Mouse (Mus musculus) bone marrow macrophage, adult 2 months (primary cell): ENCODE measurements around the gene Sec61b. TPM values are rescaled to one million over a fixed set of nuclear protein-coding genes. Genes with fewer than 3 reads are reported as not detected.

Experiments
- H3K27ac ChIP-seq: 2 replicates; pipeline ENCODE4 v1.5.1; 2012; ENCODE audit warnings: low read depth, low read length; ENCODE audit not compliant: insufficient read depth
- H3K4me1 ChIP-seq: 2 replicates; pipeline ENCODE4 v1.6.1; 2012; ENCODE audit warnings: low read length; ENCODE audit not compliant: control insufficient read depth, insufficient read depth
- H3K4me3 ChIP-seq: 2 replicates; pipeline ENCODE4 v1.5.1; 2012; ENCODE audit warnings: mild to moderate bottlenecking, low read length, moderate library complexity; ENCODE audit not compliant: insufficient read depth
- CTCF ChIP-seq: IDR thresholded peaks from 2 replicates; pipeline ENCODE4 v1.5.1; 2012; ENCODE audit warnings: low read depth, mild to moderate bottlenecking, low read length, moderate library complexity
- POLR2A ChIP-seq: IDR thresholded peaks from 2 replicates; pipeline ENCODE4 v1.6.1; 2012; ENCODE audit warnings: mild to moderate bottlenecking, low read depth, low read length, borderline replicate concordance
- polyA plus RNA-seq: library from polyadenylated mRNA; stranded (reverse); fragments of >200 nt; gene quantifications from 2 replicates; pipeline ENCODE4 v1.2.4, GENCODE M21; 2012; ENCODE audit not compliant: missing spikeins, insufficient read depth, insufficient read length

The Sec61b gene
- 149 and 160 TPM in 2 replicates for polyA plus RNA-seq

- H3K4me1 ChIP-seq = peaks cover 6% of the 10 kb centered on the region
- TF ChIP-seq POLR2A (no peak; the same call in 1 of the 2 replicates), CTCF (no peak)
- H3K27ac ChIP-seq = peak within 1 kb of the TSS; percentile 77
- H3K4me3 ChIP-seq = peak within 1 kb of the TSS; percentile 82
Observed at GRCm38 (mm10) chr4:47473968-47474729, at the start of gene Sec61b, which contains the start of gene Alg2. Gene Sec61b (plus strand): TSS chr4:47474658. Gene Alg2 (minus strand): TSS chr4:47474333.

- Histone ChIP-seq H3K4me3 (no peak overlapping the region), H3K27ac (no peak overlapping the region), H3K4me1 (peaks cover 6% of the 10 kb centered on the region)
- TF ChIP-seq CTCF (no peak), POLR2A (no peak)
Observed at GRCm38 (mm10) chr4:47425247-47425830, 49.1 kb upstream of the Sec61b start.

GRCm38 (mm10) chr4:47427606-47428005 lies 46.9 kb upstream of the Sec61b start:
- TF ChIP-seq CTCF = no peak
- TF ChIP-seq POLR2A = no peak
- H3K27ac ChIP-seq = no peak overlapping the region
- H3K4me1 ChIP-seq = peaks cover 6% of the 10 kb centered on the region

GRCm38 (mm10) chr4:47430557-47430956 lies 43.9 kb upstream of the Sec61b start:
- TF ChIP-seq POLR2A (no peak), CTCF (no peak)
- Histone ChIP-seq H3K27ac (no peak overlapping the region), H3K4me1 (peaks cover 6% of the 10 kb centered on the region), H3K4me3 (no peak overlapping the region)

More at GRCm38 (mm10) chr4:47427606-47428005, 46.9 kb upstream of the Sec61b start:
- no peak overlapping the region for H3K4me3 ChIP-seq

- TF ChIP-seq CTCF = no peak
- no peak for TF ChIP-seq POLR2A
- peaks cover 6% of the 10 kb centered on the region for H3K4me1 ChIP-seq
- no peak overlapping the region for H3K27ac ChIP-seq
- no peak overlapping the region for H3K4me3 ChIP-seq
Observed at GRCm38 (mm10) chr4:47431081-47431480, 43.4 kb upstream of the Sec61b start.

GRCm38 (mm10) chr4:47432766-47433165 lies 41.7 kb upstream of the Sec61b start:
- Histone ChIP-seq H3K4me3 (no peak overlapping the region), H3K27ac (no peak overlapping the region), H3K4me1 (no peaks in the 10 kb centered on the region)
- TF ChIP-seq CTCF (no peak), POLR2A (no peak)

- Histone ChIP-seq H3K4me1 (no peaks in the 10 kb centered on the region), H3K27ac (no peak overlapping the region), H3K4me3 (no peak overlapping the region)
- no peak for TF ChIP-seq CTCF
- TF ChIP-seq POLR2A = no peak
Observed at GRCm38 (mm10) chr4:47435131-47435530, 39.3 kb upstream of the Sec61b start.

- Histone ChIP-seq H3K4me3 (no peak overlapping the region), H3K4me1 (no peaks in the 10 kb centered on the region), H3K27ac (no peak overlapping the region)
- TF ChIP-seq CTCF (no peak), POLR2A (no peak)
Observed at GRCm38 (mm10) chr4:47435566-47436360, 38.7 kb upstream of the Sec61b start.
